Mouse (Mus musculus) right cerebral cortex, adult 2 months (tissue): ENCODE results near the gene Rxrb.

Experiments
- DNase-seq, 2 experiments: peaks; one replicate each; pipeline ENCODE4 v3.0.0; 2021 to 2022; ENCODE audit warnings: low spot score in 2 of 2

Rxrb gene

DNA sequence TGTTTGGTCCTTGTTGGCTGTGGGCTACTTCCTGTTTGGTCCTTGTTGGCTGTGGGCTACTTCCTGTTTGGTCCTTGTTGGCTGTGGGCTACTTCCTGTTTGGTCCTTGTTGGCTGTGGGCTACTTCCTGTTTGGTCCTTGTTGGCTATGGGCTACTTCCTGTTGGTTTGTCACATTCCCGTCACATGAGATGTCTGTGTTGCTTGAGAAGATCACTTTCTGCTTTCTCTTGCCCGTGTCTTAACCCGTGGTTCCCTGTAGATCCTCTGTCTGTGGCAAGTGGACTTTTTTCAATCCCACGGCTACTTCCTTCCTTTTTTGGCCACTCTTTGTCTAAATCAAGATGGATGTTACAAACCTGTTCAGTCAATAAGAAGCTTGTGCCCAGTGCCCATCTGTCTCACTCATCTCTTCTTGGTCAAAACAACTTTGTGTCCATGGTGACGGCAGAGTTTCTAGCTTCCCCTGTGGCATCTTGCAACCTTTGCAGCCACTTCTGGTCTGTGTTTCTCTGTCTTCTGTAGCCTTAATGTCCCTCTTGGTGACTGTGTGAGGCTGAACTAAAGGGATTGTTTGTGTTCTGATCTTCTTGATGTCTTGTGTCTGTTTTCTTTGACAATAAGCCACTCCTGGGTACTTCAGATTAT is 15.9 kb downstream of the Rxrb start:
- no peak for DNase-seq

DNA sequence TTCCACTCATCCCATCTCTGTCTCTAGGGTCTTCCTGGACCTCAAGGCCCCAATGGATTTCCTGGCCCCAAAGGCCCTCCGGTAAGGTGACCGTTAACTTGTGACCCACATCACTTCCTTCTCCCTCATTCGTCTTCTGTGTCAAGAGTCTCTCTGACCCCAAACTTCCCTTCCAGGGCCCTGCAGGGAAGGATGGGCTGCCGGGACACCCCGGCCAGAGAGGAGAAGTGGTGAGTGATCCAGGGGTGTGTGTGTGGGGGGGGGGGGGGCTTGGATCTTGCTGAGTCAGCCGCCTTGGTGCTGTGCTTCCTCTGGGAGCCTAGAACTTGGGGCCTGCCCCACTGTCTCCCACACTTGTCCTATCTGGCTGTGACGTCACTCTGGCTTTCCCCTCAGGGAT is 25.6 kb downstream of the Rxrb start:
- DNase-seq = no peak

DNA sequence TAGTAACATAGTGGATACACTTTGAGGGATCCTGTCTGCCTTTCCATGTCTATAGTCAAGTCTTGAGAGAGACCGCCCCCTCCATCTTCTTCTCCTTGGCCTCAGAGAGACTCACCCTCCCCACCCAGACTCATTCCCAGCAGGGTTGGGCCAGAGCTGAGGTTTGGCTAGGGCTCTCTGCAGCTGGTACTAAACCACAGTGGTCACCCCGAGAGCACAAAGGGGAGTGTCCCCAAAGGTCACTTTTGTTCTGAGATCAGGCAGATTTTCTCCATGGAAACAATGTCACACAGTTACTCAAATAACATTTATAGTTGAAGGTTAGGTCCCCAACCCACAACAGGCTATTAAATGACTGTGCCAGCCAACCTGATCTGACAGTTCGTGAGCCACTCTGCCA is 37.3 kb downstream of the Rxrb start:
- DNase-seq = no peak

DNA sequence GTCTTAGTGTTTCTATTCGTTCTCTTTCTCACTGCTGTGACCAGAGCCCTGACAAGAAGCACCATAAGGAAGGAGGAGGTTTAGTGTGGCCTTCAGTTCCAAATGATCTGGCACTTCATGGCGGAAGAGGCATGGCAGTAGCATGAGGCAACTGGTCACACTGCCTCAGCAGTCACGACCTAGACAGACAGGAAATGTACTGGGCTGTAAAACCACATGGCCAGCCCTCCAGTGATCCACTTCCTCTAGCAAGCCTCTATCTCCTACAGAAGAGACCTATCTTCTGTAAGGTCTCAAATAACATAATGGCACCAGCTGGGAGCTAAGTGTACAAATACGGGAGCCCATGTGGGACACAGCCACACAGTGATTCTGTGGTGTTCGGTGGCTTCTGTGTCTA is 40.5 kb downstream of the Rxrb start:
- DNase-seq = no peak

DNA sequence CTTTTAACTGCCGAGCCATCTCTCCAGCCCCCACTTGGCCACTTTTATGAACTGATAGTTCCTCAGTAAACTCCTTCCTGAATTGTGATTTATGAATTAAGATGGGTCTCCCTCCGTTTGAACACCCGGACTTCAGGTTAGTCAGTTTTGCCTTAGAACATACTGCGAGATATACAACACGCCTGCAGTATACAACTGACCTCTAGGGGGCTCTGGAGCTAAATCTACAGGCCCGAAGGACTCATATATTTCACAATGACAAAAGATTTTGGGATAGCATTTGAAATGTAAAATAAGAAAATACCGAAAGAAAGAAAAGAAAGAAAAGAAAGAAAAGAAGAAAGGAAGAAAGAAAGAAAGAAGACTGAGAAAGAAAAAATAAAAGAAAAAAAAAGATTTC is 43.7 kb downstream of the Rxrb start:
- peak; percentile 73 to 86 for DNase-seq

DNA sequence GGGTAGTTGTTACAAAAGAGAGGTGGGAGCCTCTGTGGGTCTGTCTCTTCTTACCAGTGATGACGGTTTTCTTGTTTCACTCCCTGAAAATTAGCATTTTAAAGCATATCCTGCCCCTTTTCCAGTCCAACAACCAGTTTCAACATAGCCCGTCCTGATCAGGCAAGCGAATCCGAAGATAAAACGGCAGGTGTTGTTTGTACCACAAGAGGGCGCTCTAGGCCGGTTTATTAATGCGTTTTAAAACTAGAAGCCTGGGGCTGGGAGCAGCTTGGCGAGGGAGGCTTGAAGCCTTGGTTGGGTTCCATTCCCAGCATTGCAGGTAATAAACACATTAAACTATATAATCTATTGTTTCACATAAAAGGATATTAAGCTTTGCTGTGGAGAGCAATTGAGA is 45.9 kb downstream of the Rxrb start:
- DNase-seq = peak; percentile 77 to 78

DNA sequence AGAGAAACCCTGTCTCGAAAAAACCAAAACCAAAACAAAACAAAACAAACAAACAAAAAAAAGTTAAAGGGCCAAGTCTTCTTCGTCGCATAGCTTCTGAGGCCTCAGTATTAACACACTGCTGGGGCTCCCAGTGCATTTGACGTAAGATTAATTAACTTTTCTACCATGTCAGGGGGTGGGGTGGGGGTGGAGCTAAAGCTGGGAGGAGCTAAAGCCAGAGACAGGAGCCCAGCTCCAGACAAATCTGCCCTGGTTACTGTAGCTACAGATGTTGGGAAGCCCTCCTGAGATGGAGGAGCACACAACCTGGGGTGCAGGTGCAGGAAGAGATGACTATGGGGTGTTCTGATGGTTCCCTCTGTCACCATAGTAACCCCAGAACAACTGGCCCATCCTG is 46.5 kb downstream of the Rxrb start:
- DNase-seq = no peak

DNA sequence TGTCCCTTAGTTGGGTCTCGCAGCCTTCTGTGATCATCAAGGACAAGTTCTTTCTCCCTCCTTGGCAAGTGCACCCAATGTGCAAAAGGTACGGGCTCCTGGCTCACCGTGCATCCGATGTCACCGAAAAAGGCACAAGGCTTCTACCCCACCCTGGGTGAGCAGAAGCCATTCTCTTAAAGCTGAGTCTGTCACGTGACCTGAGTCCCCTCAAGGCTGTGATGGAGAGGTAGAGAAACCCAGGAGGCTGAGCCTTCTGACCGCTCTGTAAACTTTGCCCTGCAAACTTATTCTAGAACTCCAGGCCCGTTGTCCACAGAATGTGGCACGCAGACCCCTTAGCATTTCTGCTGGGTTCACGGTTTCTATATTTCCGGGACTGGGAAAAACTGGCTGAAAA is 47.4 kb downstream of the Rxrb start:
- no peak for DNase-seq

DNA sequence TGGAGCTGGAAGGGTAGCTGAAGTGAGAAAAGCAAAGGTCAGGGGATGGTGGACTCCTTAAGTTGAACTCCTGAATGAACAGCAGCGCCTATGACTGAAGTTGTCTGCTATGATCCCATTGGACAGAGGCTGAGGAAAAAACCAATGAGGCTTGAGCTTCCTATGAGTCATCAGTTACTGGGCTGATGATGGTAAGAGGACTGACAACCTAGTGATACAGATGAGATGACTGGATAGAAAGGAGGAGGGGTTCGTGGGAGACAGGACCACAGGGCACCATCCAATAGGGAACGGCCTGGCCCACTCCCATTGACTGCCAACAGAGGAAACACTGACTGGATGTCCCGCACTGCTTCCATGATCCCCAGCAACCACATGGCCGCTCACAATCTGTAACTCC is 48.0 kb downstream of the Rxrb start:
- DNase-seq = peak; percentile 27 to 32

DNA sequence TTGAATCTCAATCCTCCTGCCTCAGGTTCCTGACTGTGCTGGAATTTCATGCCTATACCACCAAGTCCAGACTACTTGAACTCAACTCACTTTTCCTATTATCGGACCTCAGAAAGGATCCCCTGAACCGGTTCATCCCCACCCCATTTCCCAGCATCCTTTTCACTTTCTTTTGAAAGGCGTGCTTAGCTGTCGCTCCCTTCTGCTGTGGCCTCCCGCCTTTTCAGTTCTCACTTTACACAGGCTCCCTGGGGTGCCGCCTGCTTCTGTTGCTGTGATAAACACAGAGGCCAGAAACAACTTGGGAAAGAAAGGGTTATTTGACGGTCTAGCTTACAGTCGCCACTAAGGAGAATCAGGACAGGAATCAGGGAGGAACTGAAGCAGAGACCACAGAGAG is 51.5 kb downstream of the Rxrb start:
- DNase-seq = no peak

DNA sequence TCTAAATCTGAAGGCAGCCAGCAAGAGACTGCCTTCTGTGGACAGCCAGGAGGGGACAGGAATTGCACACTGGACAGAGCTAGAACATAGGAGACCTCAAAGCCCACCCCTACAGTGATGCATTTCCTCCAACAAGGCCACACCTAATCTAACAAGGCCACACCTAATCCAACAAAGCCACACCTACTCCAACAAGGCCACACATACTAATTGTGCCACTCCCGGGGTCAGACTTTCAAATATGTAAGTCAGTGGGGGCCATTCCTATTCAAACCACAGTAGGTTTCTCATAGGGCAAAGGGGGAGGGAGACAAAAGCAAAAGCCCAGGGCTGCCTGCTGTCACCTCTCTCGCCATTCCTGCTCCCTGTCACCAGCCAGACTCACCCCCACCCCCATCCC is 55.8 kb downstream of the Rxrb start:
- DNase-seq = no peak
